Mouse (Mus musculus) MEL (cell line): ENCODE measurements around the gene Mettl1. TPM values are rescaled to one million over a fixed set of nuclear protein-coding genes. Genes with fewer than 3 reads are reported as not detected.

Experiments
- DNase-seq: peaks from one replicate; pipeline ENCODE4 v3.0.0; 2011; ENCODE audit warnings: low read depth, low spot score
- H3K27ac ChIP-seq: 2 replicates; pipeline ENCODE4 v1.5.1; 2012; ENCODE audit warnings: low read depth, mild to moderate bottlenecking, control low read depth, low read length, moderate library complexity; ENCODE audit not compliant: control insufficient read depth
- H3K27me3 ChIP-seq, 2 experiments: fragments of 150-350 bp in 1 of 2; sonication (generic) in 1 of 2; 2 replicates each; pipeline ENCODE4 v1.6.1; 2012; ENCODE audit warnings: low read length in 2 of 2, mild to moderate bottlenecking in 2 of 2, improper control_type of control experiment in 1 of 2, moderate library complexity in 1 of 2; ENCODE audit not compliant: insufficient read depth in 2 of 2, control insufficient read depth in 1 of 2
- H3K36me3 ChIP-seq, 2 experiments: 2 replicates each; pipeline ENCODE4 v1.6.1; 2012 to 2014; ENCODE audit warnings: low read length in 2 of 2, improper control_type of control experiment in 1 of 2, inconsistent platforms in 1 of 2, mild to moderate bottlenecking in 1 of 2; ENCODE audit not compliant: insufficient read depth in 2 of 2, control insufficient read depth in 1 of 2
- H3K4me1 ChIP-seq, 2 experiments: fragments of 150-350 bp in 1 of 2; sonication (generic) in 1 of 2; 2 replicates each; pipeline ENCODE4 v1.6.1; 2012; ENCODE audit warnings: low read length in 2 of 2, improper control_type of control experiment in 1 of 2, mild to moderate bottlenecking in 1 of 2; ENCODE audit not compliant: insufficient read depth in 2 of 2, control insufficient read depth in 1 of 2
- H3K4me3 ChIP-seq, 2 experiments: fragments of 150-350 bp in 1 of 2; sonication (generic) in 1 of 2; 2 replicates each; pipeline ENCODE4 v1.5.1; 2012; ENCODE audit warnings: low read depth in 2 of 2, low read length in 2 of 2, mild to moderate bottlenecking in 2 of 2, moderate library complexity in 2 of 2, control low read depth in 1 of 2, improper control_type of control experiment in 1 of 2; ENCODE audit not compliant: control insufficient read depth in 1 of 2, insufficient read depth in 1 of 2
- H3K79me2 ChIP-seq: 2 replicates; pipeline ENCODE4 v1.6.1; 2012; ENCODE audit warnings: mild to moderate bottlenecking, low read length, moderate library complexity; ENCODE audit not compliant: control insufficient read depth, poor library complexity, insufficient read depth
- H3K9ac ChIP-seq: 2 replicates; pipeline ENCODE4 v1.6.1; 2012; ENCODE audit warnings: low read depth, mild to moderate bottlenecking, control low read depth, low read length, moderate library complexity; ENCODE audit not compliant: control insufficient read depth, poor library complexity, severe bottlenecking
- H3K9me3 ChIP-seq: fragments of 150-350 bp; sonication (generic); replicated peaks from 2 replicates; pipeline ENCODE4 v1.6.1; 2012; ENCODE audit warnings: mild to moderate bottlenecking, low read length, improper control_type of control experiment, moderate library complexity; ENCODE audit not compliant: insufficient read depth
- EP300 ChIP-seq, 2 experiments: IDR thresholded peaks; 2 replicates each; pipeline ENCODE4 v1.6.1; 2011; ENCODE audit warnings: improper control_type of control experiment in 2 of 2, low read length in 2 of 2, low read depth in 1 of 2, mild to moderate bottlenecking in 1 of 2
- JUND ChIP-seq: IDR thresholded peaks from 2 replicates; pipeline ENCODE4 v1.6.1; 2011; ENCODE audit warnings: low read depth, mild to moderate bottlenecking, improper control_type of control experiment, low read length
- MAFK ChIP-seq: IDR thresholded peaks from 2 replicates; pipeline ENCODE4 v1.6.1; 2011; ENCODE audit warnings: low read depth, mild to moderate bottlenecking, low read length, improper control_type of control experiment, borderline replicate concordance
- MAZ ChIP-seq: IDR thresholded peaks from 2 replicates; pipeline ENCODE4 v1.6.1; 2012; ENCODE audit warnings: low read depth, mild to moderate bottlenecking, inconsistent platforms, low read length, improper control_type of control experiment
- MYB ChIP-seq: IDR thresholded peaks from 2 replicates; pipeline ENCODE4 v1.6.1; 2011; ENCODE audit warnings: mild to moderate bottlenecking, low read depth, low read length, improper control_type of control experiment
- MYC ChIP-seq: IDR thresholded peaks from 2 replicates; pipeline ENCODE4 v1.6.1; 2011; ENCODE audit warnings: low read depth, mild to moderate bottlenecking, low read length, improper control_type of control experiment, moderate library complexity
- NELFE ChIP-seq: IDR thresholded peaks from 2 replicates; pipeline ENCODE4 v1.6.1; 2011; ENCODE audit warnings: low read depth, low read length, improper control_type of control experiment
- POLR2A ChIP-seq, 2 experiments: IDR thresholded peaks; 2 replicates each; pipeline ENCODE4 v1.6.1; 2011 to 2012; ENCODE audit warnings: low read length in 2 of 2, mild to moderate bottlenecking in 2 of 2, control low read depth in 1 of 2, improper control_type of control experiment in 1 of 2, low read depth in 1 of 2, moderate library complexity in 1 of 2; ENCODE audit not compliant: control insufficient read depth in 1 of 2, insufficient read depth in 1 of 2, poor library complexity in 1 of 2
- RCOR1 ChIP-seq: IDR thresholded peaks from 2 replicates; pipeline ENCODE4 v1.6.1; 2012; ENCODE audit warnings: low read depth, mild to moderate bottlenecking, inconsistent platforms, low read length, improper control_type of control experiment
- UBTF ChIP-seq: IDR thresholded peaks from 2 replicates; pipeline ENCODE4 v1.6.1; 2012; ENCODE audit warnings: low read depth, mild to moderate bottlenecking, inconsistent platforms, low read length, improper control_type of control experiment, moderate library complexity, borderline replicate concordance; ENCODE audit not compliant: insufficient read depth
- USF1 ChIP-seq: IDR thresholded peaks from 2 replicates; pipeline ENCODE4 v1.6.1; 2014; ENCODE audit warnings: low read depth, mild to moderate bottlenecking, inconsistent platforms, low read length, improper control_type of control experiment, moderate library complexity
- USF2 ChIP-seq, 2 experiments: IDR thresholded peaks; 2 replicates each; pipeline ENCODE4 v1.6.1; 2011 to 2012; ENCODE audit warnings: improper control_type of control experiment in 2 of 2, low read length in 2 of 2, borderline replicate concordance in 1 of 2, inconsistent platforms in 1 of 2, low read depth in 1 of 2, mild to moderate bottlenecking in 1 of 2; ENCODE audit not compliant: insufficient read depth in 1 of 2
- ZNF384 ChIP-seq: IDR thresholded peaks from 2 replicates; pipeline ENCODE4 v1.6.1; 2012; ENCODE audit warnings: low read depth, mild to moderate bottlenecking, inconsistent platforms, low read length, improper control_type of control experiment
- polyA plus RNA-seq, 2 experiments: library from polyadenylated mRNA; stranded (reverse) in 1 of 2; unstranded in 1 of 2; fragments of >175 nt in 1 of 2; fragments of >200 nt in 1 of 2; gene quantifications; 2 replicates each; pipeline versions ENCODE4 v1.2.1 to v1.2.4; 2012; ENCODE audit warnings: low replicate concordance in 2 of 2, low read depth in 1 of 2; ENCODE audit not compliant: insufficient read length in 2 of 2, insufficient read depth in 1 of 2, missing spikeins in 1 of 2
- total RNA-seq: library from RNA; depleted of rRNA; stranded (reverse); fragments of 300-350 nt; gene quantifications from 2 replicates; pipeline ENCODE4 v1.2.3, GENCODE M21; 2012; rRNA removed

Gene Mettl1
- total RNA-seq (32.6 and 35.3 TPM in 2 replicates), polyA plus RNA-seq (10 to 100 TPM in 1 of 2 experiments, not detected in 1; 67.3 TPM)

DNA sequence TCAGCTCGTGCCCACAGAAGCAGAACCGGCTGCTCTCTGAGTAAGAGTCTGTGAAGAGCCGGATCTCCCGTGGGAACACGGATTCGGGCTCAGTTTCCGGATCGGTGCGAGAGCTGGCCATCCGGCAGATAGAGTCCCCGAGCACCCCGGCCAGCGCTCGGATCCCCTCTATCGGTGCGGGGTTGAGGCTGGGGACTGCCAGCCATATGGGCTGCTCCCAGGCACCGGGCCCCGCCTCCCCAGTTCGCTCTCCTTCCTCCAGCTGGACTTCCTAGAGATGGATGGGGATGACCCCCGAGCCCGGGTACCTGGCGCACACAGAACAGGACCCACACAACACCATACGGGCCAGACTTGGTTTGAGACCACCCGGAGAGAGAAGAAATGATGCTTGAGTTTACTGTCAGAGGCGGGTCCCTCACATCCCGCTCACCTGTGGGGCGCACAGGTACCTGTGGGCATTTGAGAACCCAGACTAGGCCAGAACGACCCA is at the start of gene Mettl1, which contains the start of gene Eef1akmt3:
TSS of gene Mettl1 (plus strand) at position 141 of the 493 bp plus-strand sequence.
TSS of gene Eef1akmt3 (minus strand) at position 240 of the 493 bp plus-strand sequence.
- Histone ChIP-seq H3K4me1 (no peaks in the 10 kb centered on the region), H3K4me3 (peak within 1 kb of the TSS; percentile 88 to 96), H3K27ac (peak within 1 kb of the TSS; percentile 68), H3K79me2 (peaks cover 4% of the 10 kb centered on the region; the same call in 1 of the 2 replicates), H3K36me3 (no peaks in the 10 kb centered on the region; a peak in 1 of 4 replicates), H3K9me3 (no peaks in the 10 kb centered on the region), H3K27me3 (no peaks in the 10 kb centered on the region), H3K9ac (peak within 1 kb of the TSS; percentile 98)
- peak; percentile 61 for DNase-seq
- TF ChIP-seq UBTF (0 out of 2 replicates have a peak, but pooled peaks have one; percentile 25), NELFE (no peak), EP300 (IDR thresholded peaks at IDR 0.05; ENCODE audit: low read depth in 1 of 2, low read length in 2 of 2) (no peak), POLR2A (IDR thresholded peaks at IDR 0.05; ENCODE audit: control insufficient read depth in 1 of 2, insufficient read depth in 1 of 2, low read depth in 1 of 2, low read length in 2 of 2, poor library complexity in 1 of 2) (0 out of 4 replicates have a peak, but pooled peaks of 1 of the 2 experiments have one; percentile 37), MYB (no peak), JUND (no peak), USF1 (no peak)

DNA sequence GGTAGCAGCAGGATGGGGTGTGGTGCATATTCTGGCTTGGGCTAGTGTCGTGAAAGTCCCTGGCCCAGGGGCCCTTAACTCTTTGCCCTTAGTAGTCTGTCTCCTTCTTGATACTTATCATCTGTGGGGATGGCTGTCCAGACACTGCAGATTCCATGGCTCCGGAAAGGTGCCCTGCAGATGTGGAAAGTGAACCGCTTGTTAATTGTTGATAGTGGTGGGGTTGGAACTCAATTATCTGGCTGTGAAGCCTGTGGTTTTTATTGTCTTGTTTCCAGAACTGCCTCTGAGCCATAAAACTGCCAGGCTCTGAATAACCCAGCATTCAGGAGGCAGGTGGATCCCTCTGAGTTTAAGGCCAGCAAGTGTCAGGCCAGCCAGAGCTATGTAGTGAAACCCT is 49.5 kb upstream of the Mettl1 start:
- TF ChIP-seq ZNF384 (no peak), USF2 (IDR thresholded peaks at IDR 0.05; ENCODE audit: borderline replicate concordance in 1 of 2, insufficient read depth in 1 of 2, low read depth in 1 of 2, low read length in 2 of 2) (no peak), MAZ (no peak), RCOR1 (no peak), MAFK (no peak), MYC (no peak)
- TF ChIP-seq, all 39 proteins: peak for 0
- Histone ChIP-seq H3K4me1 (peaks cover 2 to 10% of the 10 kb centered on the region in 2 experiments; a peak in 2 of 4 replicates), H3K4me3 (no peak overlapping the region), H3K27me3 (no peaks in the 10 kb centered on the region), H3K27ac (no peak overlapping the region), H3K9ac (no peak overlapping the region), H3K9me3 (no peaks in the 10 kb centered on the region), H3K36me3 (peaks cover 0 to 8% of the 10 kb centered on the region in 2 experiments; a peak in 3 of 4 replicates), H3K79me2 (no peaks in the 10 kb centered on the region; the same call in 1 of the 2 replicates)
- DNase-seq: no peak
